Mouse (Mus musculus): ENCODE measurements around the gene Mfap2.

Mfap2 gene

GRCm38 (mm10) chr4:141010118-141010517 lies at the start of gene Mfap2:
Gene Mfap2, plus strand, starts transcription at chr4:141010418.
- no peak for DNase-seq (ENCODE audit: inconsistent age in 2 of 2, low spot score in 1 of 2)

- peak; percentile 99 for DNase-seq (ENCODE audit: inconsistent age in 2 of 2, low spot score in 1 of 2)
Measured at GRCm38 (mm10) chr4:140960781-140961466, 49.3 kb upstream of the Mfap2 start, which contains the start of gene Sdhb. Gene Sdhb, plus strand, starts transcription at chr4:140961203.

GRCm38 (mm10) chr4:140961467-140962206 lies 48.6 kb upstream of the Mfap2 start:
- no peak for DNase-seq (ENCODE audit: inconsistent age in 2 of 2, low spot score in 1 of 2)

- peak in 1 of 2 experiments; percentile 61 for DNase-seq (ENCODE audit: inconsistent age in 2 of 2, low spot score in 1 of 2)
Measured at GRCm38 (mm10) chr4:140962207-140962909, 47.9 kb upstream of the Mfap2 start.

- DNase-seq (ENCODE audit: inconsistent age in 2 of 2, low spot score in 1 of 2), result peak; percentile 92 to 95
Measured at GRCm38 (mm10) chr4:140962950-140963349, 47.3 kb upstream of the Mfap2 start.

- DNase-seq (ENCODE audit: inconsistent age in 2 of 2, low spot score in 1 of 2), result peak in 1 of 2 experiments; percentile 58
Measured at GRCm38 (mm10) chr4:140963941-140964597, 46.1 kb upstream of the Mfap2 start.

- peak; percentile 92 to 95 for DNase-seq (ENCODE audit: inconsistent age in 2 of 2, low spot score in 1 of 2)
Measured at GRCm38 (mm10) chr4:140964620-140965019, 45.6 kb upstream of the Mfap2 start.

- peak; percentile 74 to 75 for DNase-seq (ENCODE audit: inconsistent age in 2 of 2, low spot score in 1 of 2)
Measured at GRCm38 (mm10) chr4:140967386-140968159, 42.6 kb upstream of the Mfap2 start.

GRCm38 (mm10) chr4:140971691-140972090 lies 38.5 kb upstream of the Mfap2 start:
- no peak for DNase-seq (ENCODE audit: inconsistent age in 2 of 2, low spot score in 1 of 2)

- DNase-seq (ENCODE audit: inconsistent age in 2 of 2, low spot score in 1 of 2), result peak in 1 of 2 experiments; percentile 53
Measured at GRCm38 (mm10) chr4:140974408-140974807, 35.8 kb upstream of the Mfap2 start.

GRCm38 (mm10) chr4:140975356-140975755 lies 34.9 kb upstream of the Mfap2 start:
- peak in 1 of 2 experiments; percentile 73 for DNase-seq (ENCODE audit: inconsistent age in 2 of 2, low spot score in 1 of 2)

- DNase-seq (ENCODE audit: inconsistent age in 2 of 2, low spot score in 1 of 2), result no peak
Measured at GRCm38 (mm10) chr4:140977278-140977677, 32.9 kb upstream of the Mfap2 start.

GRCm38 (mm10) chr4:140977886-140978692 lies 32.1 kb upstream of the Mfap2 start:
- DNase-seq (ENCODE audit: inconsistent age in 2 of 2, low spot score in 1 of 2), result peak; percentile 86 to 90

GRCm38 (mm10) chr4:140981605-140982004 lies 28.6 kb upstream of the Mfap2 start:
- DNase-seq (ENCODE audit: inconsistent age in 2 of 2, low spot score in 1 of 2), result no peak

GRCm38 (mm10) chr4:140982808-140983207 lies 27.4 kb upstream of the Mfap2 start:
- no peak for DNase-seq (ENCODE audit: inconsistent age in 2 of 2, low spot score in 1 of 2)

- peak; percentile 57 to 69 for DNase-seq (ENCODE audit: inconsistent age in 2 of 2, low spot score in 1 of 2)
Measured at GRCm38 (mm10) chr4:140983442-140983841, 26.8 kb upstream of the Mfap2 start.

GRCm38 (mm10) chr4:140984544-140984943 lies 25.7 kb upstream of the Mfap2 start:
- no peak for DNase-seq (ENCODE audit: inconsistent age in 2 of 2, low spot score in 1 of 2)

- no peak for DNase-seq (ENCODE audit: inconsistent age in 2 of 2, low spot score in 1 of 2)
Measured at GRCm38 (mm10) chr4:140986024-140986710, 24.1 kb upstream of the Mfap2 start.

Measured in adrenal gland, adult (tissue).